In the genomic region with DNA sequence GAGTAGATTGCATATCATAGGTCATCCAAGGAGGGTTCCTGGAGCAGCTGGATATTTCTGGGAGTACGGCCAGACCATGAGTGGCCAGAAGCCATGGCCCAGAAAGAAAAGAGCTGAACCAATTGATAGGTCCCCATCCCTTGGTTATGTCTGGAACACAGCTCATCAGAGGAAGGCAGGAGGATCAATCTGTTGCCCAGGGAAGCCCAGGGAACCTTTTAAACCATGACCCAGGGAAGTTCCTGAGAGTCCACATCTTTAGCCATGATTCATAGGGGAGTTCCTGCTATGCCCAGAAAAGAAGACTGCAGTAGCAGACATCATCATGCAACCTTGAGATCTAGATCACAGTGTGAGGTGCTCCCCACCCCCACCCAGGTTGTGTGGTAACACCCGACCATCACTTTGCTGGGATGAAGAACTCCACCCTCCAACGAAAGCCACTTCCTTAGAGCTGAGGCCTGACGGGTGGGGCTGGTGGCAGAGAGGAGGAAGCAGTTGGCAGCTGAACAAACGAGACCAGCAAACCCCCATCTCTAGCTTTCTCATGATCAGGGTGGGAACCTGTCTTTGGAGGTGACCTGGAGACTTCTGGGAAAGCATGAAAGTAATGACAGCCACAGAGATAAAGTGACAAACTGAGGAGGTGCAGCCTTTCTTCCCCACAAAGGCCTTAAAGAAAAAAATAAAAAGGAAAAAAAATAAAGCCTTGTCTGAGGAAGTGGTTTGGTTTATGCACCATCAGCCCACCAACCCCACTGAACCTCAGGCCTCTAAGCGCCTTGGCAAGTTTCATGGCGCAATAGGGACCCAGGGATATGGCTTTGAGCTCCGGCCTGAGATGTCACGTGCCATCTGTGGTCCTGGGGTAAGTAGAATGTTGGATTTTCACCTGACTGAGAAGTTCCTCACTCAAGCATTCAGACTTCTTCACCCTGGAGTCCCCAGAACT, we compare ENCODE assay signal across 10 mouse cellular contexts. TPM values are rescaled to one million over a fixed set of nuclear protein-coding genes. Genes with fewer than 3 reads are reported as not detected.
DNase-seq lines count a peak whose midpoint lies in the region; ATAC-seq and TF ChIP-seq lines count a peak whose summit lies in the region.
"Had no signal": no experiment of that assay in that cellular context is flagged by ENCODE, and none has a peak within 500 bp of the region (broad histone marks: within the 10 kb centered on the region; RNA-seq: fewer than 3 reads in every experiment).

No protein-coding gene starts in this region.

- peaks cover 3% of the 10 kb centered on the region for H3K4me1 ChIP-seq in lung, adult 2 months (ENCODE audit: control insufficient read depth, insufficient read depth, low read length)
- H3K4me1 ChIP-seq: embryonic facial prominence, embryonic 12.5 days; limb, embryonic 12.5 days had no signal

- DNase-seq in lung, adult 18-20 months = peak; percentile 51 to 64
- DNase-seq in lung, adult 2 months = no peak
- DNase-seq in natural killer cell, adult 2 months (ENCODE audit: low spot score in 2 of 2) = peak; percentile 80 to 84
- no peak for DNase-seq in frontal cortex, adult 2 months (ENCODE audit: extremely low spot score in 1 of 2, low spot score in 1 of 2)
- DNase-seq in c-Kit-positive CD71-positive TER-119-positive erythroid progenitor cells, embryonic 14.5 days (ENCODE audit: low spot score) = no peak
- DNase-seq in cerebellum, adult 11-12 months = no peak
- no peak for DNase-seq in cerebellum, adult 18-20 months

- H3K4me3 ChIP-seq in lung, adult 2 months (replicated peaks; ENCODE audit: extremely low read depth, low read depth, low read length) = no peak overlapping the region
- H3K4me3 ChIP-seq: embryonic facial prominence, embryonic 12.5 days; limb, embryonic 12.5 days had no signal

- WGBS in lung, adult 2 months = 51% methylated on average over 9 of the region's 9 CpGs

- no peak for TF ChIP-seq POLR2A in lung, adult 2 months (IDR thresholded peaks at IDR 0.05; ENCODE audit: borderline replicate concordance, extremely low read depth, low read depth, low read length)

- ATAC-seq in hematopoietic stem cell, adult 5-6 weeks (replicated peaks in 1 of 2; ENCODE audit: insufficient read depth in 1 of 2, low FRiP score in 2 of 2, low TSS enrichment in 1 of 2, low read depth in 1 of 2, poor library complexity in 2 of 2, severe bottlenecking in 2 of 2) = peak; percentile 86 to 87

- TF ChIP-seq CTCF in lung, adult 2 months (IDR thresholded peaks at IDR 0.05; ENCODE audit: insufficient read depth, low read length) = no peak

RNA-seq across cellular contexts. Expression of a gene that starts 47.2 kb away (rescaled TPM):
- polyA plus RNA-seq in lung, adult 2 months (2012; rRNA removed) = 17.6 and 22.1 TPM in 2 replicates
- 24.3 and 34.1 TPM in 2 replicates for total RNA-seq in hematopoietic stem cell, adult 5-6 weeks (2017)
- polyA plus RNA-seq in frontal cortex, adult 2 months (2012; rRNA removed) = 19.9 and 22.6 TPM in 2 replicates

Comparison
In these comparisons a context has a peak if more than half of its experiments do, and no peak if none do; other contexts are left out.
1. DNase-seq: peak in lung, adult 18-20 months (2 of 2) and natural killer cell, adult 2 months (2 of 2); none in lung, adult 2 months (single experiment), frontal cortex, adult 2 months (0 of 2), c-Kit-positive CD71-positive TER-119-positive erythroid progenitor cells, embryonic 14.5 days (single experiment), cerebellum, adult 11-12 months (single experiment) and cerebellum, adult 18-20 months (0 of 2).